Mouse (Mus musculus): Measurements from ENCODE around the gene Car1.

GRCm38 (mm10) chr3:14828896-14829295 lies 20.7 kb upstream of the Car1 start:
- no peak for TF ChIP-seq CTCF (conservative IDR thresholded peaks at IDR 0.05; ENCODE audit: low read length)
- TF ChIP-seq POU5F1 (IDR thresholded peaks at IDR 0.05; ENCODE audit: borderline replicate concordance, low read length), result no peak
- no peak for TF ChIP-seq NANOG (IDR thresholded peaks at IDR 0.05; ENCODE audit: borderline replicate concordance, low read length)

Measured in E14TG2a.4 (cell line).